Mouse (Mus musculus) heart, embryonic 12.5 days (tissue): ENCODE results near the gene Synj2. TPM values are rescaled to one million over a fixed set of nuclear protein-coding genes. Genes with fewer than 3 reads are reported as not detected.

Experiments used
- ATAC-seq: fragments of 200-750 bp; cut with Nextera tagmentation; 2 replicates; pipeline ENCODE4 v1.8.0; 2017; ENCODE audit warnings: moderate TSS enrichment, moderate library complexity; ENCODE audit not compliant: insufficient number of reproducible peaks, low FRiP score
- H3K27ac ChIP-seq: fragments of 300-500 bp; sonication (generic); 2 replicates; pipeline ENCODE4 v1.5.1; 2016; ENCODE audit warnings: mild to moderate bottlenecking, moderate library complexity; ENCODE audit not compliant: poor library complexity, severe bottlenecking
- H3K27me3 ChIP-seq: fragments of 300-500 bp; sonication (generic); replicated peaks from 2 replicates; pipeline ENCODE4 v1.6.1; 2016; ENCODE audit warnings: mild to moderate bottlenecking, moderate library complexity
- H3K36me3 ChIP-seq: fragments of 300-500 bp; sonication (generic); 2 replicates; pipeline ENCODE4 v1.6.1; 2016; ENCODE audit warnings: mild to moderate bottlenecking, moderate library complexity
- H3K4me1 ChIP-seq: fragments of 300-500 bp; sonication (generic); replicated peaks from 2 replicates; pipeline ENCODE4 v1.6.1; 2016; ENCODE audit warnings: mild to moderate bottlenecking
- H3K4me2 ChIP-seq: fragments of 300-500 bp; sonication (generic); 2 replicates; pipeline ENCODE4 v1.6.1; 2016; ENCODE audit warnings: mild to moderate bottlenecking, moderate library complexity
- H3K4me3 ChIP-seq: fragments of 300-500 bp; sonication (generic); 2 replicates; pipeline ENCODE4 v1.5.1; 2016; ENCODE audit warnings: mild to moderate bottlenecking
- H3K9ac ChIP-seq: fragments of 300-500 bp; sonication (generic); 2 replicates; pipeline ENCODE4 v1.6.1; 2016; ENCODE audit warnings: mild to moderate bottlenecking, moderate library complexity
- H3K9me3 ChIP-seq: fragments of 300-500 bp; sonication (generic); replicated peaks from 2 replicates; pipeline ENCODE4 v1.6.1; 2016; ENCODE audit warnings: mild to moderate bottlenecking, moderate library complexity
- WGBS: fragments of 180-500 bp; shearing (Covaris S2); methylation state at CpG from one replicate; pipeline ENCODE4 v1.1.7; 2016; 5-methylcytosine and 5-hydroxymethylcytosine counted together
- polyA plus RNA-seq: library from polyadenylated mRNA; unstranded; fragments of >200 nt; fragmentation: Nextera tagmentation; extraction: Ambion mirVana; gene quantifications from 2 replicates; pipeline ENCODE4 v1.2.1, GENCODE M21; 2016

The Synj2 gene
- polyA plus RNA-seq, 1 experiment from 2014 or later = 3.9 TPM

DNA sequence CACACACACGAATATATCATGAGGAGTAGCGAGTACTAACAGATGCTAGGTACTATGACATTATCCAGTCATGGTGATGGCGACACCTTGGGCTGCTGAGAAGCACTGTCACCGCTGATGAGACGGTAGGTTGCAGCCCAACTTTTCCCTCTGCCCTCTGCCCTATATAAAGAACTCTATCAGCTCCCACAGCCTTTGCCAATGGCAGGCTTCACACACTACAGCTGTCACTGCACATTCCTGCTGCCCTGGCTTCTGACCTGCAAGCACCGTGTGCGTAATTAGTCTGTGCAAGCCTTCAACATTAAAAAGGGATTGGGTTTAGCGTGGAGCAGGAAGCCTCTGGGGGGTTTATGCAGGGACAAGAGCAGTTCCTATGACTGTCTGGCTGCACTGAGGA lies 121.7 kb downstream of the Synj2 start:
- 0 out of 2 replicates have a peak, but pooled peaks have one; percentile 6 for ATAC-seq

DNA sequence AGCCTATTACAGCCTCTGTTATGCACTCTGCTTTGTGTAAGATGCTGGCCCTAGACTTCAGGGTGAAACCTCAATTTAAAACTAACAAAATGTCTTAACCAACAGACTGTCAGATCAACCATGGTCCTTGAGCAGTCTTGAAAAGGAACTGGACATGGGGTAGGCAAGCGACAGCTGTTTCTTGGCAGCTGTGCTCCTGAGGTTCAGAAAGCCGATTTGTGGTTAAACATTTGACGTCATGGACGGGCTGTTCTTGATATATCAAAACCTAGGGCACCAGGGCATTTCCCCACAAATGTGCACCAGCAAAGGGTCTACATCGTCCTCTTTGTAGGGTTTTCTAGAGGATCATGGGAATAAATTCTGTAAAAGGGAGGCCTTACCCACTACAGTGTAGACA lies 122.5 kb downstream of the Synj2 start:
- H3K9me3 ChIP-seq = no peaks in the 10 kb centered on the region
- H3K4me3 ChIP-seq = no peak overlapping the region
- H3K36me3 ChIP-seq = peaks cover 29% of the 10 kb centered on the region
- WGBS = 83% methylated on average over 5 of the region's 5 CpGs
- H3K9ac ChIP-seq = no peak overlapping the region
- no peaks in the 10 kb centered on the region; the same call in 1 of the 2 replicates for H3K4me1 ChIP-seq
- H3K27ac ChIP-seq = no peak overlapping the region
- no peak for ATAC-seq
- no peak overlapping the region for H3K4me2 ChIP-seq
- H3K27me3 ChIP-seq = no peaks in the 10 kb centered on the region

More for the DNA sequence above, 121.7 kb downstream of the Synj2 start:
- H3K36me3 ChIP-seq = peaks cover 29% of the 10 kb centered on the region
- 52% methylated on average over 8 of the region's 8 CpGs for WGBS
- no peak overlapping the region for H3K4me2 ChIP-seq
- no peak overlapping the region for H3K9ac ChIP-seq
- no peaks in the 10 kb centered on the region; the same call in 1 of the 2 replicates for H3K4me1 ChIP-seq
- no peaks in the 10 kb centered on the region for H3K27me3 ChIP-seq
- no peak overlapping the region for H3K27ac ChIP-seq
- H3K4me3 ChIP-seq = no peak overlapping the region
- no peaks in the 10 kb centered on the region for H3K9me3 ChIP-seq

DNA sequence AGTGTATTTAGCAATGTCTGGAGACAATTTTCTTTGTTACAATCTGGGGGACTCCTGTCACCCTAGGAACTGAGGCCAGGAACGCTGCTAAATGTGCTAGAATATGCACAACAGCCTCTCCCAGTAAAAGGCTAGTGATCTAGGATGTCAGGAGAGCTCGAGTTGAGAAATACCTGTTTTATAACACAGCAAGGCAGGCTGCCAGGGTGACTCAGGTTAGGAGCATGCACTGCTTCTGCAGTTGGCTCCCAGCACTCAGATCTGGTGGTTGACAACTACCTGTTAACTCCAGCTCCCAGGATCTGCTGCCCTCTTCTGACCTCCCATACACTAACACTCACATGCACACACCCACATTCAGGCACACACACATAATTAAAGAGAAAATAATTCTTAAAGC lies 124.9 kb downstream of the Synj2 start:
- H3K36me3 ChIP-seq = peaks cover 42% of the 10 kb centered on the region
- no peaks in the 10 kb centered on the region for H3K27me3 ChIP-seq
- H3K4me1 ChIP-seq = no peaks in the 10 kb centered on the region; the same call in 1 of the 2 replicates
- H3K9ac ChIP-seq = no peak overlapping the region
- H3K27ac ChIP-seq = no peak overlapping the region
- no peak for ATAC-seq
- H3K9me3 ChIP-seq = no peaks in the 10 kb centered on the region
- H3K4me2 ChIP-seq = no peak overlapping the region
- 88% methylated on average over 2 of the region's 2 CpGs for WGBS
- H3K4me3 ChIP-seq = no peak overlapping the region

DNA sequence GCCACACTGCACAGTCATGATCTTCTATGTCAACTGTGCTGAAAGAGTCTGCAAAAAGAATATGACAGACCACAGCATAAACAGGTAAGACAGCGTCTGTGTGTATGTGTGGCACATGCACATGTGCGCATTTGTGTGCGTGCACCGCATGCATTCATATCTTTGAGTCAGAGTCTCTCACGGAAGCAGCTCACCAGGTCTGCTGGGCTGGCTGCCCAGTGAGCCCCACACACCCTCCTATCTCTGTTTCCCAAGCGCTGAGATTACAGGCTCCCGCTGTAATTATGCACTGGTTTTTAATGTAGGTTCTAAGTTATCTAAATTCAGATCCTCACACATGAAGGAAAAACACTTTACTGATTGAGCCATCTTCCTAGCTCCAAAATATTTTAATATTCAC lies 126.5 kb downstream of the Synj2 start:
- WGBS = 85% methylated on average over 7 of the region's 7 CpGs
- Histone ChIP-seq H3K4me3 (no peak overlapping the region), H3K9ac (no peak overlapping the region), H3K4me2 (no peak overlapping the region), H3K36me3 (peaks cover 47% of the 10 kb centered on the region), H3K27me3 (no peaks in the 10 kb centered on the region), H3K9me3 (no peaks in the 10 kb centered on the region), H3K4me1 (no peaks in the 10 kb centered on the region; the same call in 1 of the 2 replicates), H3K27ac (no peak overlapping the region)
- ATAC-seq = no peak

DNA sequence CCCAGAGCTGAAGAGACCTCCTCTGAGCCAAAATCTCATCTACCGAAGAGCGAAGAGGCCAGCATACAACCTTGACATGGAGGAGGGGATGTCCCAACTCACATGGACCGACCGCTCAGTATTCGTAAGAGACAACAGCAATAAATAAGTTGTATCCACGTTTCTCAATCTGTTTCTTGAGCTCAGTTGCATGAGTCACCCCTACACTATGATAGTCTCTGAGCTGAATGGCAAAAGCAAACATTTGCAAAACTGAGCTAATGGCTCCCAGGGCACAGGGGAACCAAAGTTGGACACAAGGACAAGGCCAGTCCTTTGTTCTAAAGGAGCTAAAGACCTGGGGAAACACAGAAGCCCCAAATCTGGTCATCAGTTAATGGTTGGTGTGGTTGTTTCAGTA lies 128.8 kb downstream of the Synj2 start:
- Histone ChIP-seq H3K9me3 (no peaks in the 10 kb centered on the region), H3K4me3 (no peak overlapping the region), H3K27me3 (no peaks in the 10 kb centered on the region), H3K4me1 (no peaks in the 10 kb centered on the region), H3K27ac (no peak overlapping the region), H3K36me3 (peaks cover 54% of the 10 kb centered on the region), H3K9ac (no peak overlapping the region), H3K4me2 (no peak overlapping the region)
- 82% methylated on average over 6 of the region's 6 CpGs for WGBS
- no peak for ATAC-seq

DNA sequence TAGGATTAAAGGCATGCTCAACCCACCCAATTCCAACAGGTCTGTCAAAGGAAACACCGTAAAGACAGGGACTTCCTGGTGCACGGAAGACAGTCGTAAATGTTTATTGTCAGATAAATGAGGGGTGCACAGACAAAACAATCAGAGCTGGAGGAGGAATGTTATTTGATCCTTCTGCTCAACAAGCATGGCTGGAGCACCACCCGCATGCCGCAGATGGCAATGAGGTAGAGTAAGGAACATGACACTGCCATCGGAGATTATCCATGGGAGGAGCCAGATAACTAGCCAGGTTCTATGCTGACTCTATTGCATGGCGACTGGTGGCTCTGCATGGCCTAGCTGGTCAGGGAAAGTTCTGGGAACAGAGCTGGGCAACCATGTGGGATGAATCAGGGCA lies 132.3 kb downstream of the Synj2 start:
- Histone ChIP-seq H3K27ac (no peak overlapping the region), H3K27me3 (no peaks in the 10 kb centered on the region), H3K36me3 (peaks cover 36% of the 10 kb centered on the region), H3K4me2 (no peak overlapping the region), H3K9me3 (no peaks in the 10 kb centered on the region), H3K9ac (no peak overlapping the region), H3K4me3 (no peak overlapping the region), H3K4me1 (no peaks in the 10 kb centered on the region; the same call in 1 of the 2 replicates)
- no peak for ATAC-seq
- 78% methylated on average over 7 of the region's 7 CpGs for WGBS

DNA sequence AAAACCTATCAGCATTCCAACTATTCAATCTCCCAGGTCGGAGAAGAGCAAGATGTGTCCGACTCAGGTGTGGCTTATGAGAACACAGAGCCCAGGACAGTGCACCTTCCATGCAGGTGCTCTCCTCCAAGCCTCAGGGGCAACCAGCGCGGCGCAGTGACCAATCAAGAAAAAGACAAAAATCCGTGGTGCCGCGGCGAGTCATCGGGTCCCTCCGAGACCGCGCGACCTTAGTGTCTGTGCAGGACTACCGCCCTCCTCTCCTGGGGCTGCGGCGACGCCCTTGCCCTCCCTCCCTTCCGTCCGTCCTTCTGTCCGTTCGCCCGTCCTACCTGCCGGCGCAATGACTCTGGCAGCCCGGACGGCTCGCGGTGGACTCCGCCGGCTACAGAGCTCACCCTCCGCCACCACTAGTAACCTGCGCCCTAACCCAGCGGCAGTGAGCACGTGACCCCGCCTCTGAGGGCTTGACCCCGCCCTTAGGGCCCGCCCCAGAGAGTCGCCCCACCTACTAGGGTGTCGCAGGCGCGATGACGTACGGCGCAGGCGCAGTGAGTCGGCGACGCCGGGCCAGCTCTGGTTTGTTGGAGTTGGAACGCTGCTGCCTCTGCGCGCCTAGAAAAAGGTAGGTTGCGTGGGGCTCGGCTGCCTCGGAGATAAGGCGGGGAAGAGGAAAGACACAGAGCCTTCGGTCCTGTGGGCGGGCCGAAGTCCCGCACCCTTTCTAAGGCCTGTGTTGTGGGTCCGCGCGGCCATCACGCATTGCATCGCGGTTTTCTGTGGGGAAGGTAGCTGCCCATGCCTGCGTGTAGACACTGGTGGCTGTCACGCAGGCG lies 138.4 kb downstream of the Synj2 start, which contains the start of the genes Serac1 and Gtf2h5:
Gene Serac1, minus strand, starts transcription at position 455 of the 836 bp plus-strand sequence.
Gene Gtf2h5, plus strand, starts transcription at position 500 of the 836 bp plus-strand sequence.
- H3K9ac ChIP-seq = peak within 1 kb of the TSS; percentile 92
- no peaks in the 10 kb centered on the region for H3K9me3 ChIP-seq
- H3K36me3 ChIP-seq = peaks cover 20% of the 10 kb centered on the region
- peak within 1 kb of the TSS; percentile 92 for H3K4me3 ChIP-seq
- peak within 1 kb of the TSS; percentile 91 for H3K4me2 ChIP-seq
- WGBS = under 1% methylated on average over 70 of the region's 70 CpGs
- ATAC-seq = peak; percentile 100
- H3K27me3 ChIP-seq = no peaks in the 10 kb centered on the region
- H3K27ac ChIP-seq = peak within 1 kb of the TSS; percentile 85
- H3K4me1 ChIP-seq = peaks cover 5% of the 10 kb centered on the region

DNA sequence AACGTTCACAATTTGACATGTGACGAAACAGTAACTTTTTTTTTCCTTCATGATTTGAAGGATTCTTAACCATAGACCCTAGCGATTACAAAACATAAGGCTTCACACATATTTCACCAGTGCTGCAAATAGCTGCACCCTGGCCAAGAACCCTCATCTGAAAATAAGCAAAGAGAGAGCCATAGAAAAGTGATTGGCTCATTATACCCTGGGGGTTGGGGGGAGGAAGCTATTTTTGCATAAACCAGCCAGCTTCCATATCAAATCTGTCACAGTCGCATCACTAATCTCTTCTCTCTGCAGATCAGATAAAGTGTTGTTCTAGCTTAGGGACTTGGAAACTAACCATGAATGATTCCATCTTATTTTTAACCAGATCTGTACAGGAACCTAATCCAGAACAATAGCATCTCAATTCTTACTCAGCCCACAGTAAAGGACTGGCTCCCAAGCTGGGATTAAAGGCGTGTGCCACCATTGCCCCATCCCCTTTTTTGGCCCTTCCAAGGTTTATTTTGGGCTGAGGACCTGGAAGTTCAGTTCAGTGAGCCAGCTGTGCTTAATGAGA lies 142.3 kb downstream of the Synj2 start:
- Histone ChIP-seq H3K27ac (no peak overlapping the region), H3K4me2 (no peak overlapping the region), H3K36me3 (peaks cover 49% of the 10 kb centered on the region), H3K9ac (no peak overlapping the region), H3K9me3 (no peaks in the 10 kb centered on the region), H3K27me3 (no peaks in the 10 kb centered on the region), H3K4me3 (no peak overlapping the region), H3K4me1 (peaks cover 5% of the 10 kb centered on the region)
- 80% methylated on average over 5 of the region's 5 CpGs for WGBS
- no peak for ATAC-seq

DNA sequence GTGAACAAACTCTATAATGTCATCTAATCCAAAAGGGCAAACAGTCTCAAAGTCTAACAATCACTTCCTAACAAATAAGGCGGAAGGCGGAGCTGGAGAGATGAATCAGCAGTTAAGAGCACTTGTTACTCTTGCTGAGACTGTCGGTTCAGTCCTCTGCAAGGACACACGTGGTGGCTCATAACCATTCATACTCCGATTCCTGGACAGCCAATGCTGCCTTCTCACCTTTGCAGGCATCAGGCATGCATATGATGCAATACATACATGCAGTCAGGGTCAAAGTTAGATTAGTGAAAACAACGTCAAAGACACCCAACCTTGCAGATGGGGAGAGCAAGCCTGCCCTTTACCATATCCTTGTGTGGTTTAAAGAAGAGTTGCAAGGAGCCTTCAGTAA lies 150.5 kb downstream of the Synj2 start:
- ATAC-seq = no peak
- peaks cover 20% of the 10 kb centered on the region for H3K36me3 ChIP-seq
- H3K4me1 ChIP-seq = no peaks in the 10 kb centered on the region
- H3K4me2 ChIP-seq = no peak overlapping the region
- H3K27ac ChIP-seq = no peak overlapping the region
- WGBS = 89% methylated on average over 6 of the region's 6 CpGs
- no peaks in the 10 kb centered on the region for H3K9me3 ChIP-seq
- no peaks in the 10 kb centered on the region for H3K27me3 ChIP-seq
- no peak overlapping the region for H3K4me3 ChIP-seq
- H3K9ac ChIP-seq = no peak overlapping the region
